Mouse (Mus musculus): ENCODE data around the gene Tlnrd1. TPM values are rescaled to one million over a fixed set of nuclear protein-coding genes. Genes with fewer than 3 reads are reported as not detected.

Tlnrd1 gene
- polyA plus RNA-seq, 1 experiment from 2014 or later, result 14.2 TPM

DNA sequence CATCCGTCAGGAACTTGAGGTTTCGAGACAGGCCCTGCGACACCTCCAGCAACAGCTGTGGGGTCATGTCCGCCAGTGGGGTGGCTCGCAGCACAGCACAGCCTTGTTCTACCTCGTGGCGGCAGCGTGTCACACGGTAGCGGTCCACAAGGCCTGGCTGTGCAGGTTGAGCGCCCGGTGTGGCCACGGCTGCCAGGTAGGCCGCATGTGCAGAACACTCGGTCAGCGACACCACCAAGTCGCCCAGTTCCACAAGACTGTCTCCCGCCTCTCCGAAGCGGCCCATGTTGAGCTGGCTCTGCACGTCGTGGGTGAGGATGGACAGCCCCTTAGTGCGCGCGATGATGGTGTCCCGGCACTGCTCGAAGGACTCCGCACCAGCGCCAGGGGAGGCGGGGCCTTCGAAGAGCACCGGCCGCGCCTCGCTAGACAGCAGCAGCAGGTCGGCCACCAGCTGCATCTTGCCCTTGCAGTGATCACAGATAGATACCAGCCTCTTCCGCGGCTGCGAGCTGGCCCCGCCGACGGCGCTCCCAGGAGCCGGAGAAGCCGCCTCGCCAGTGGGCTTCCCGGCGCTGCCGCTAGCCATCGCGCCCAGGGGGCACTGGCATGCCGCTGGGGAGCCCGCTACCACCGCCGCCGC lies 1.4 kb downstream of the Tlnrd1 start:
- Histone ChIP-seq H3K27ac (peak overlapping the region; percentile 98), H3K9ac (peak overlapping the region; percentile 51), H3K27me3 (replicated peaks) (no peaks in the 10 kb centered on the region), H3K4me1 (peaks cover 40% of the 10 kb centered on the region), H3K4me3 (replicated peaks) (peak overlapping the region; percentile 61), H3K36me3 (peaks cover 6% of the 10 kb centered on the region; the same call in 1 of the 2 replicates), H3K4me2 (peak overlapping the region; percentile 90), H3K9me3 (no peaks in the 10 kb centered on the region)
- ATAC-seq (ENCODE audit: insufficient read depth, low FRiP score, low read depth), result 0 out of 2 replicates have a peak, but pooled peaks have one; percentile 5
- 17% methylated on average over 49 of the region's 56 CpGs for whole genome bisulfite sequencing

DNA sequence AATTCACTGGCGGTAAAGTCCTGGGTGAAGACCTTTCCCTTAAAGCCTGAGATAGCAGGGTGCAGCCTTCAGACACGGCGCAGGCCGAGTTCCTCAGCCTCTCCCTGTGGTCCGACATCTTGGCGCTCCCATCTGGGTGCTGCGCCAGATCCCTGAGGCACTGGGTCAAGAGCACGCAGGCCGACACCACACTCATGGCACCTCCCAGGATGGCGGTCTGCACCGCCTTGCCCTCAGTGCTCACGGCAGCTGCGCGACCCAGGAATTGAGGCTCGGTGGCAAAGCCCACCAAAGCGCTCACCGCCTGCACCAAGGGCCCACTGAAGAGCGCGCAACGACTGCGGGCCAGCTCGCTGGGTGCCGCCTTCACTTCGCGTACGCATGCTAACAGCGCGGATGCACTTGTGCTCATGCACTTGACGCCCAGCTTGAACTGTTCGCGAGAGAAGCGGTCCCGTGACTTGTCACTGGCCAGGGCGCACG lies 1.9 kb downstream of the Tlnrd1 start:
- H3K4me1 ChIP-seq, result peaks cover 40% of the 10 kb centered on the region
- H3K9ac ChIP-seq, result 0 out of 2 replicates have a peak overlapping the region, but pooled peaks have one; percentile 51

DNA sequence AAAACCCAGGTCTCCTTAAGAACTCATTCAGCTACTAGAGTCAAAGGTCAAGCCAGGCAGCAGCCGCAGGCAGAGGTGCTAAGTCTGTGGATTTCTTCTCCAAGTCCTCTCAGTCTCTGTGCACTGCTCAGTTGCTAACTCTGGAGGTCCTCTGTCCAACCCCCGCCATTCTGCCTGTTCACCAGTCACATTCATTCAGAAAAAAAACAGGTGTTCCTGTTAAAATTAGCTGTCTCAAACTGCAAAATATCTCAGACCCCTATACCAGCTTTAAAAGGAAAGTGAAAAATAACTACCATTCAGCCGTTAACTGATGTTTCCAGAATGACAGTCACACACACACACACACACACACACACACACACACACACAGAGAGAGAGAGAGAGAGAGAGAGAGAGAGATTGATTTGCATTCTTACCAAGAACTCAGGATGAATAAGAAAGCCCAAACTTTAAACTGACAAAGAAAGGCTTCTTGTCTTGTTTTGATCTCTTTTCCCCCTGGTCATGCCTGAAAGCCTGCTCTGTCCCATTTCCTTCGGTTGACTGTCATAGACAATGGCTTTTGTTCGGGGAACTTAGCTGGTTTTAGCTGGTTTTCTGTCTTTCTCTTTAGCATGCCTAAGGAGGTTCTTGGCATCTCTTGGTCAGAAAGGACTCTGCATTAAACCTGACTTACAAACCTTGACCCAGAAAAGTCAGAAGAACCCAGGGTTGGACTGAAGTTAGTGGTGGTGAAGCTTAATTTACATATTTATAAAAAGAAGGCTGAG lies 5.2 kb downstream of the Tlnrd1 start:
- peaks cover 6% of the 10 kb centered on the region; the same call in 1 of the 2 replicates for H3K36me3 ChIP-seq
- 26% methylated on average over 5 of the region's 5 CpGs for WGBS
- no peak overlapping the region for H3K4me3 ChIP-seq (replicated peaks)
- no peak overlapping the region for H3K27ac ChIP-seq
- H3K4me1 ChIP-seq, result peaks cover 45% of the 10 kb centered on the region
- no peaks in the 10 kb centered on the region for H3K27me3 ChIP-seq (replicated peaks)
- no peak overlapping the region for H3K9ac ChIP-seq
- no peak for ATAC-seq (ENCODE audit: insufficient read depth, low FRiP score, low read depth)
- H3K4me2 ChIP-seq, result peak overlapping the region; percentile 14; the same call in 1 of the 2 replicates
- no peaks in the 10 kb centered on the region for H3K9me3 ChIP-seq

More for the DNA sequence above, 1.9 kb downstream of the Tlnrd1 start:
- Histone ChIP-seq H3K4me2 (peak overlapping the region; percentile 90), H3K9me3 (no peaks in the 10 kb centered on the region), H3K36me3 (peaks cover 6% of the 10 kb centered on the region; the same call in 1 of the 2 replicates), H3K27ac (no peak overlapping the region), H3K4me3 (replicated peaks) (peak overlapping the region; percentile 61), H3K27me3 (replicated peaks) (no peaks in the 10 kb centered on the region)
- no peak for ATAC-seq (ENCODE audit: insufficient read depth, low FRiP score, low read depth)
- WGBS, result 85% methylated on average over 35 of the region's 35 CpGs

GRCm38 (mm10) chr7:83877088-83877487 lies 7.0 kb downstream of the Tlnrd1 start:
- H3K4me3 ChIP-seq (replicated peaks), result no peak overlapping the region
- 70% methylated on average over 3 of the region's 3 CpGs for WGBS
- H3K9me3 ChIP-seq, result no peaks in the 10 kb centered on the region
- no peak overlapping the region for H3K4me2 ChIP-seq
- H3K27ac ChIP-seq, result no peak overlapping the region
- H3K36me3 ChIP-seq, result 0 out of 2 replicates have a peak, but pooled peaks cover 1% of the 10 kb centered on the region
- H3K27me3 ChIP-seq (replicated peaks), result no peaks in the 10 kb centered on the region
- peaks cover 37% of the 10 kb centered on the region for H3K4me1 ChIP-seq
- H3K9ac ChIP-seq, result no peak overlapping the region
- no peak for ATAC-seq (ENCODE audit: insufficient read depth, low FRiP score, low read depth)

DNA sequence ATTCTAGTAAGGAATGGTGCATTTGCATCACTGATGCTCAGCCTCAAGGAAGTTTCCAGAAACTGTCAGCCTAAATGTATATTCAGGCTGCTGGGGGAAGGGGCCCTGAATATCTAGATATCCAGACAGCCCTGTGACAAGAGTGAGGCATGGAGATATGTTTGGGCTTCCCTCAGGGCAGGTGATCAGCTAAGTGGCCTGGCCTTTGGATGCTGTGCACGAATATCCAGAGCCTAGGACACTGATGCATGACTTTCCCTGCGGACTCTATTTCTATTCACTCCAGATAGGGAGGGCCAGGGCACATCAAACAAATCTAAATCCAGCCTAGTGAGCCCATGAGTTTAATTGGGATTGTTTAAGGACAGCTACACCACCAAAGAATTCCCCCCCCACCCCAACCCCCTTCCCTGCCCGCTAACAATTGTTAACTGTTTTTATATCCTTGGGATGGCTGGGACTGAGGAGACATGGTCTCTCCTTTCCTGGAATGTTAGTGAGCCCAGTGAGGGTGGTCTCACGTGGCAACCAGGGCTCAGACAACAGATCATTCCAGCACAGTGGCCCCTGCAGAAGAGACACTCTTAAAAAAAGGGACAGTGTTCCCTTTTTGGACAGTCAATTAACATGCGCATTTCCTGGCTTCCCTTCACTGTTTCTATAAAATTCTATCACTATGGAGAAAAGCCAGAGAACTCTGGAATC lies 14.1 kb downstream of the Tlnrd1 start:
- no peak for ATAC-seq (ENCODE audit: insufficient read depth, low FRiP score, low read depth)
- Histone ChIP-seq H3K9me3 (no peaks in the 10 kb centered on the region), H3K4me3 (replicated peaks) (no peak overlapping the region), H3K9ac (no peak overlapping the region), H3K4me1 (no peaks in the 10 kb centered on the region), H3K36me3 (no peaks in the 10 kb centered on the region), H3K27me3 (replicated peaks) (no peaks in the 10 kb centered on the region), H3K27ac (no peak overlapping the region), H3K4me2 (no peak overlapping the region)
- 39% methylated on average over 5 of the region's 5 CpGs for WGBS

DNA sequence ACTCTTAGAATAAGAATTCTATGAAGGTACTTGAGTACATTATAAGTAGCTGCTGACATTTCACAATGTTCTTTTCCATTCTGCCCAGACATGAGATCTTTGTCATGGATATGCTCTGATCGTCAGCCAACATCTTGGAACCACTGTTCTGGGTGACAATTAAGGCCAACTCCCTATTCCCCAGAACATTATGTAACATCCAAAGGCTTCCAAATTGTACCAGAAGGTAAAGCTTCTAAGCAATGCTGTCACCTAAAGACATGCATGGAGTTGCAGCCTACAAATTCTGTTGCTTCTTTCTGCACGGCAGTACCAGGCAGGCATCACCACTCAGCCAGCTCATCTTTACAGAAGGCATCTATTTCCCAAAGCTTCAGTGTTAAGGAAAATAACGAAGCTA lies 15.9 kb downstream of the Tlnrd1 start:
- H3K27me3 ChIP-seq (replicated peaks), result no peaks in the 10 kb centered on the region
- H3K4me1 ChIP-seq, result no peaks in the 10 kb centered on the region
- H3K36me3 ChIP-seq, result no peaks in the 10 kb centered on the region
- no peak overlapping the region for H3K4me3 ChIP-seq (replicated peaks)
- no peak overlapping the region for H3K4me2 ChIP-seq
- WGBS, result 85% methylated on average over 3 of the region's 3 CpGs
- H3K9ac ChIP-seq, result no peak overlapping the region
- no peak overlapping the region for H3K27ac ChIP-seq
- no peak for ATAC-seq (ENCODE audit: insufficient read depth, low FRiP score, low read depth)
- no peaks in the 10 kb centered on the region for H3K9me3 ChIP-seq

DNA sequence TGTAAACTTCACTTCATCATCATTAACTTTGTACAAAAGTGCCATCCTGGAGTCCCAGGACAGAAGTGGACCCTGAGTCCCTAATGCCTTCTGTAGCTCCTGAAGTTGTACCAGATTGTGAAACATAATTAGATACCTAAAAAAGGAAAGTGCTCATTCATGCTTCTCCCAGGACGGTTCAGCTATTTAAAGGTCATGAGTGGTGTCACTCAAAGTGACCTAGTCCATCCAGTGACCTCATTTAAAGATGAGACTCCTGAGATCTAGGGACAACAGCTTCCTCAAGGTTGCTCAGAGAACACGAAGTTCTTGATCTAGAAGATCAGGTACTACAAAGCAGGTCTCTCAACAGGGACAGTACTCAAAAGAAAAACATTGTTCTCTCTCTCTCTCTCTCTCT lies 20.6 kb downstream of the Tlnrd1 start:
- Histone ChIP-seq H3K27ac (no peak overlapping the region), H3K4me2 (no peak overlapping the region), H3K36me3 (no peaks in the 10 kb centered on the region), H3K9ac (no peak overlapping the region), H3K4me1 (no peaks in the 10 kb centered on the region), H3K4me3 (replicated peaks) (no peak overlapping the region), H3K9me3 (no peaks in the 10 kb centered on the region), H3K27me3 (replicated peaks) (no peaks in the 10 kb centered on the region)
- no peak for ATAC-seq (ENCODE audit: insufficient read depth, low FRiP score, low read depth)
- WGBS, result 41% methylated on average over 2 of the region's 2 CpGs

- H3K4me3 ChIP-seq (replicated peaks), result no peak overlapping the region
- no peak overlapping the region for H3K9ac ChIP-seq
- WGBS, result 40% methylated on average over 4 of the region's 4 CpGs
- H3K9me3 ChIP-seq, result no peaks in the 10 kb centered on the region
- no peak overlapping the region for H3K4me2 ChIP-seq
- H3K27ac ChIP-seq, result peak overlapping the region; percentile 11; the same call in 1 of the 2 replicates
- peak; percentile 51; the same call in 1 of the 2 replicates for ATAC-seq (ENCODE audit: insufficient read depth, low FRiP score, low read depth)
- no peaks in the 10 kb centered on the region for H3K27me3 ChIP-seq (replicated peaks)
- no peaks in the 10 kb centered on the region for H3K4me1 ChIP-seq
- no peaks in the 10 kb centered on the region for H3K36me3 ChIP-seq
Observed at GRCm38 (mm10) chr7:83859378-83860083, 24.6 kb downstream of the Tlnrd1 start.

GRCm38 (mm10) chr7:83857921-83858320 lies 26.2 kb downstream of the Tlnrd1 start:
- no peak for ATAC-seq (ENCODE audit: insufficient read depth, low FRiP score, low read depth)
- Histone ChIP-seq H3K27me3 (replicated peaks) (no peaks in the 10 kb centered on the region), H3K4me1 (no peaks in the 10 kb centered on the region; the same call in 1 of the 2 replicates), H3K4me3 (replicated peaks) (no peak overlapping the region), H3K9ac (no peak overlapping the region), H3K36me3 (no peaks in the 10 kb centered on the region), H3K9me3 (no peaks in the 10 kb centered on the region), H3K27ac (no peak overlapping the region), H3K4me2 (no peak overlapping the region)
- 86% methylated on average over 3 of the region's 3 CpGs for WGBS

- no peak for ATAC-seq (ENCODE audit: insufficient read depth, low FRiP score, low read depth)
- H3K27me3 ChIP-seq (replicated peaks), result no peaks in the 10 kb centered on the region
- no peaks in the 10 kb centered on the region for H3K36me3 ChIP-seq
- no peak overlapping the region for H3K4me3 ChIP-seq (replicated peaks)
- H3K4me1 ChIP-seq, result no peaks in the 10 kb centered on the region; the same call in 1 of the 2 replicates
- no peak overlapping the region for H3K9ac ChIP-seq
- H3K9me3 ChIP-seq, result no peaks in the 10 kb centered on the region
- 0 out of 2 replicates have a peak overlapping the region, but pooled peaks have one; percentile 19 for H3K27ac ChIP-seq
- 77% methylated on average over 2 of the region's 2 CpGs for WGBS
- H3K4me2 ChIP-seq, result no peak overlapping the region
Observed at GRCm38 (mm10) chr7:83857208-83857488, 27.0 kb downstream of the Tlnrd1 start.

Measured in stomach, embryonic 15.5 days (tissue).